Mouse (Mus musculus): ENCODE data around the gene Meis2. TPM values are rescaled to one million over a fixed set of nuclear protein-coding genes. Genes with fewer than 3 reads are reported as not detected.

Meis2 gene
- total and polyA plus RNA-seq, 3 experiments = 3.1 to 9.8 TPM; not detected in 1

DNA sequence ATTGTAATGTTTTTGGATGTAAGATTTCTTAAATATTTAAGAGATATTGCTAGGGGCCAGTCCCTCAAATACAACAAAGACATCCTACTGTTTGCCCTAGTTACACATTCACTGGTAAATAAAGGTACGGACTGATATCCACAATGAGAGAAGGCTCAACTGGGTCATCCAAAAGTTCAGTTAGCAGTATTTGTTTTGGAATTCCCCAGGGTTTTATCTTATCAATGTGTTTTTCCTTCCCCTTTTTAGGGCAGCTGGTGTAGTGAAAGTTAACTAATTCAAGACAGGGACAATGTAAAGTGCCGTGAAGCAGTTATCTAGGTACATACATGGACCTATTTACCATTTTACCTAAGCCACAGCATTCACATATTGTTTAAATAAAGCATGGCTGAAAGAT, 132.4 kb downstream of the Meis2 start (continued):
- no peak for TF ChIP-seq MEF2A (IDR thresholded peaks at IDR 0.05; ENCODE audit: extremely low read depth, insufficient replicate concordance, low read depth, low read length, poor library complexity, severe bottlenecking)

DNA sequence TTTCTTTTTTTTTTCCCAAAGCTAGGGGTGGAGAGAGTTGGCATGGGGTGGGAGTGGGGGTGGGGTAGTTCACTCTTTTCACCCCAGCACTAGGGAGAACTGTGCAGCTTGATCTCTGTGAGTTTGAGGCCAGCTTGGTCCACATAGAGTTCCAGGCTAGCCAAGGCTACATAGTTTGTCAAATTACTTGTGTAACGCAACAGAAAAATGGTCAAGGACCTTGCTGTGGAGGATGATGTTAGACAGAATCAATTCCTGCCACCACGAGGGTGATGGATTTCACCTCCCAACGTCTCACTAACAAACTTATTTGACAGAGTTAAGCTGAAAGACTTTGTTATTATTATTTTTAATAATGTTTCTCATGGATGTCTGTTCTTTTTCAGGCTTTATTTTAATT, 139.9 kb downstream of the Meis2 start:
- Histone ChIP-seq H3K9me3 (replicated peaks; ENCODE audit: insufficient read depth, low read length) (no peaks in the 10 kb centered on the region), H3K9ac (ENCODE audit: control insufficient read depth, low read depth, low read length, poor library complexity, severe bottlenecking) (no peak overlapping the region), H3K79me2 (ENCODE audit: control insufficient read depth, insufficient read depth, low read length, poor library complexity) (no peaks in the 10 kb centered on the region), H3K27ac (ENCODE audit: control insufficient read depth, low read depth, low read length) (no peak overlapping the region), H3K36me3 (ENCODE audit: control insufficient read depth in 1 of 2, insufficient read depth in 2 of 2, low read length in 2 of 2) (peaks cover 0 to 22% of the 10 kb centered on the region in 2 experiments; a peak in 2 of 4 replicates), H3K4me1 (ENCODE audit: control insufficient read depth in 1 of 2, insufficient read depth in 2 of 2, low read length in 2 of 2) (peaks cover 7 to 17% of the 10 kb centered on the region in 2 experiments), H3K27me3 (ENCODE audit: control insufficient read depth in 1 of 2, insufficient read depth in 2 of 2, low read length in 2 of 2) (no peaks in the 10 kb centered on the region), H3K4me3 (ENCODE audit: control insufficient read depth in 1 of 2, insufficient read depth in 1 of 2, low read depth in 2 of 2, low read length in 2 of 2) (no peak overlapping the region)
- no peak for DNase-seq (ENCODE audit: low read depth, low spot score)
- TF ChIP-seq ELF1 (IDR thresholded peaks at IDR 0.05; ENCODE audit: low read depth, low read length) (no peak), MAFK (IDR thresholded peaks at IDR 0.05; ENCODE audit: borderline replicate concordance, low read depth, low read length) (no peak)

DNA sequence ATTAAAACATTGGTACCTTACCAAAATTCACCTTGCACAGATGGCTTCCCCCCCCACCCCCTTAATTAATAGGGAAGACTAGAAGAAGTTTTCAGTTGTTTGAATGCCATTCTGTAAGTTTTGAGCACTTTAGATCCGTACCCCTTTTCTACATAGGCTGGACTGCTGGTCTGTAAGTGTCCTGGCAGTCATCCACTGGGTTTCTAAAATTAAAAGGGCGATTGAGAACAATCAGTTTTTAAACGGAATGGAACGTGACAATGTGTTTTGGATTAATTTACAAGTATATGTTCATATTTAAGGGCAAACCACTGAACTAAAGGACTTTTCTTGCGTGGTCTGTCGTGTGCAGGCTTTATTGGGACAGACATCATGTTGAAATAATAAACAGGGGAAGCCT, 141.2 kb downstream of the Meis2 start:
- H3K36me3 ChIP-seq (ENCODE audit: control insufficient read depth in 1 of 2, insufficient read depth in 2 of 2, low read length in 2 of 2) = peaks cover 0 to 27% of the 10 kb centered on the region in 2 experiments; a peak in 2 of 4 replicates
- H3K4me3 ChIP-seq (ENCODE audit: control insufficient read depth in 1 of 2, insufficient read depth in 1 of 2, low read depth in 2 of 2, low read length in 2 of 2) = no peak overlapping the region
- no peak for DNase-seq (ENCODE audit: low read depth, low spot score)
- H3K9me3 ChIP-seq (replicated peaks; ENCODE audit: insufficient read depth, low read length) = no peaks in the 10 kb centered on the region
- H3K79me2 ChIP-seq (ENCODE audit: control insufficient read depth, insufficient read depth, low read length, poor library complexity) = no peaks in the 10 kb centered on the region
- TF ChIP-seq KAT2A (conservative IDR thresholded peaks at IDR 0.05; ENCODE audit: low read depth, low read length) (no peak), POLR2AphosphoS2 (IDR thresholded peaks at IDR 0.05; ENCODE audit: low read length) (no peak), POLR2A (IDR thresholded peaks at IDR 0.05; ENCODE audit: control insufficient read depth in 1 of 2, insufficient read depth in 1 of 2, low read depth in 1 of 2, low read length in 2 of 2, poor library complexity in 1 of 2) (no peak), GATA1 (IDR thresholded peaks at IDR 0.05; ENCODE audit: low read depth, low read length) (no peak), TBP (IDR thresholded peaks at IDR 0.05; ENCODE audit: low read depth, low read length) (no peak), UBTF (IDR thresholded peaks at IDR 0.05; ENCODE audit: borderline replicate concordance, insufficient read depth, low read depth, low read length) (no peak), E2F4 (IDR thresholded peaks at IDR 0.05; ENCODE audit: borderline replicate concordance, low read depth, low read length) (no peak), NELFE (IDR thresholded peaks at IDR 0.05; ENCODE audit: low read depth, low read length) (no peak), CHD1 (IDR thresholded peaks at IDR 0.05; ENCODE audit: low read depth, low read length) (no peak), MAFK (IDR thresholded peaks at IDR 0.05; ENCODE audit: borderline replicate concordance, low read depth, low read length) (no peak), MAZ (IDR thresholded peaks at IDR 0.05; ENCODE audit: low read depth, low read length) (no peak), ELF1 (IDR thresholded peaks at IDR 0.05; ENCODE audit: low read depth, low read length) (no peak), GABPA (IDR thresholded peaks at IDR 0.05; ENCODE audit: low read depth, low read length) (no peak), MYC (IDR thresholded peaks at IDR 0.05; ENCODE audit: low read depth, low read length) (no peak)
- H3K4me1 ChIP-seq (ENCODE audit: control insufficient read depth in 1 of 2, insufficient read depth in 2 of 2, low read length in 2 of 2) = peaks cover 11 to 19% of the 10 kb centered on the region in 2 experiments
- no peak overlapping the region for H3K9ac ChIP-seq (ENCODE audit: control insufficient read depth, low read depth, low read length, poor library complexity, severe bottlenecking)
- H3K27ac ChIP-seq (ENCODE audit: control insufficient read depth, low read depth, low read length) = no peak overlapping the region
- H3K27me3 ChIP-seq (ENCODE audit: control insufficient read depth in 1 of 2, insufficient read depth in 2 of 2, low read length in 2 of 2) = no peaks in the 10 kb centered on the region

Measured in MEL (cell line).